Mouse (Mus musculus) urinary bladder, postnatal 14 days (tissue): ENCODE measurements around the gene Pip5k1b.
A peak's percentile ranks its signal among the peaks of the same experiment; 100 is the strongest.

Source experiments
- DNase-seq: peaks from one replicate; pipeline ENCODE4 v3.0.0; 2021; ENCODE audit warnings: low spot score

Pip5k1b gene

GRCm38 (mm10) chr19:24307271-24308221 lies 248.1 kb downstream of the Pip5k1b start:
- no peak for DNase-seq

DNA sequence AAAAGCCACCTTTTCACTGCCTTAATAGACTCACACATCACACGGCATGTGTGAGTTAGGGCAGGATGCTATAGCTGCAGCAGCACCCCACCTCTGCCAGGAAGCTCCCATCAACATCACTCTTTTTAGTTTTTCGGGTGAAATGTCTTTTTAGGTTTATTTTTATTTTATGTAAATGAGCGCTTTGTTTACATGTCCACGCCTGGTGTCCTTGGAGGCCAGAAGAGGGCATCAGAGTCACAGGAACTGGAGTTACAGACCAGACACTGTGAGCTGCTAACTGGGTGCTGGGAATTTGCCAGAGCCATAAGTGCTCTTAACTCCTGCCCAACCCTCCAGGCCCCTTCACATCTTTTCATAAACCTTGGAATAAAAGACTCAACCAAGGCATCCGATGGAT lies 249.3 kb downstream of the Pip5k1b start:
- DNase-seq = no peak

DNA sequence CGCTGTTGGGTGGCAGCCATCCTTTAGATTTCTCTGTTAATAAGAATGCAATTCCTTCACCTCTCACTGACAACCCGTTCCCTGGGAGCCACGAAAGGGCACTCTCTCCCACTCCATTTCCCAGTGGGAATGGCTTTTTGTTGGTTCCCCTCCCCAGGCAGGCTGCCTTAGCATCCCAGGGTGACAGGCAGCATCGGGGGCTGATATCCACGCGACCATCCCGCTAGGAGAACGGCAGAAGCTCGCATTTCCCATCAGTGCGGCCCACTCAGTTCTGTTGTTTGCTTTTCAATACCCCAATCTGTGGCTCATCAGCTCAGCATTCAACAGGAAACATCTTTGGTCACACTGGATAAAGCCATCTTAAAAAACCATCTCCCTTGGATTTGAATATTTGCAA lies 253.5 kb downstream of the Pip5k1b start:
- no peak for DNase-seq

GRCm38 (mm10) chr19:24301768-24302148 lies 253.9 kb downstream of the Pip5k1b start:
- DNase-seq = no peak

- peak; percentile 69 for DNase-seq
Measured at GRCm38 (mm10) chr19:24300994-24301767, 254.5 kb downstream of the Pip5k1b start.

DNA sequence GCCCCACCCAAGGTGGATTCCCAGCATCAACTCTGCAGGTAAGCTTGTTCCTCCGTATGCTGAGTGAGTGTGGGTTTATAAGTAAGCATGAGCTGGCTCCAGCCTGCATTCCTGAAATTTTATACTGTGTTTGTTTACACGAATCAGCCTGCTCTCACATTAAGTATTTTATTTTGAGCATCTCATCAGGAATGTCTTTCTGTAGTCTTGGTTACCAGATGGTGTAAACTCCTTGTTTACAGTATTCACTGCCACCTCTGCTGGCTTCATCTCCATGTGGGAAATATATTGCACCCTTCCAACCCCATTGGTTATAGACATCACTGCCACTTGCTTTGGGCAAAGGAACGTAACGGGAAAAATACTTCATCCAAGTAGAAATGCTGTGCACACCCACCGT lies 262.1 kb downstream of the Pip5k1b start:
- DNase-seq = no peak

GRCm38 (mm10) chr19:24284187-24284586 lies 271.5 kb downstream of the Pip5k1b start:
- DNase-seq = peak; percentile 42

GRCm38 (mm10) chr19:24281288-24281980 lies 274.2 kb downstream of the Pip5k1b start:
- DNase-seq = no peak

- no peak for DNase-seq
Measured at GRCm38 (mm10) chr19:24280601-24281228, 275.0 kb downstream of the Pip5k1b start, which contains the start of gene Fxn. Fxn (minus strand) TSS chr19:24280605.

- peak; percentile 79 for DNase-seq
Measured at GRCm38 (mm10) chr19:24279706-24280600, 275.7 kb downstream of the Pip5k1b start.

DNA sequence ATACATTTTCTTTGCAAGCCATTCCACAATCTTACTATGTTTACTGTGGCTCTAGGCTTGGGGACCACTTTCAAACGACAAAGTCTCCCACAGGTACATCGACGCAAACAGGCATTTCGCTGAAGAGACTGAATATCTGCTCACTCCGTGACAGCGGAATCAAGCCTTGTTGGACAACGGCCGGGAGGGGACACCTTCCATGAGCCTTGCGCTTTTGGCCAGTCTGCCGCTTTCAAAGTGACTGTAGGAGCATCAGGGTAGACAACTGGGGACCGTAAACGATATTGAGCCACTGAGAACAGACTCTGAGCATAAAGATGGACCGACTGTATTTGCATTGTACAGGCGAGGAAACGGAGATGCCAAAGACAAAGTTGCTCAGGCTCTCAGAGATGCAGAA lies 276.8 kb downstream of the Pip5k1b start:
- DNase-seq = no peak

DNA sequence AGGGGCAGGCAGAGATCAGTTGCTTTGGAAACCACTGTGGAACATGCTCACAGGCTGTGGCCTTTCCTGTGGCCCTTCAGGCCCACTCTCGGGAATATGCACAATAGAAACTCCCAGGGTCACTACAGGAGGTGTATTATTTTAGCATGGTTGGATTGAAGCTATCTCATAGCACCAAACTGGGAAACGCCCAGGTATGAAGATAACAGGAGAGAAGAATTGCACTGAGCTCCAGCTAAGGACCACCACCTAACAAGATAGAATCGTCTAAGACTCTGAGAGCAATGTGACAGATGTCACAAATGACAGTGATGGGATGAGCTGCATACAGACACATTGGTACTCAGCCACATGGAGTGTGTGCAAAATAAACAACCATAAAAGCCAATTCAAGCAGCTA lies 281.4 kb downstream of the Pip5k1b start:
- DNase-seq = no peak

DNA sequence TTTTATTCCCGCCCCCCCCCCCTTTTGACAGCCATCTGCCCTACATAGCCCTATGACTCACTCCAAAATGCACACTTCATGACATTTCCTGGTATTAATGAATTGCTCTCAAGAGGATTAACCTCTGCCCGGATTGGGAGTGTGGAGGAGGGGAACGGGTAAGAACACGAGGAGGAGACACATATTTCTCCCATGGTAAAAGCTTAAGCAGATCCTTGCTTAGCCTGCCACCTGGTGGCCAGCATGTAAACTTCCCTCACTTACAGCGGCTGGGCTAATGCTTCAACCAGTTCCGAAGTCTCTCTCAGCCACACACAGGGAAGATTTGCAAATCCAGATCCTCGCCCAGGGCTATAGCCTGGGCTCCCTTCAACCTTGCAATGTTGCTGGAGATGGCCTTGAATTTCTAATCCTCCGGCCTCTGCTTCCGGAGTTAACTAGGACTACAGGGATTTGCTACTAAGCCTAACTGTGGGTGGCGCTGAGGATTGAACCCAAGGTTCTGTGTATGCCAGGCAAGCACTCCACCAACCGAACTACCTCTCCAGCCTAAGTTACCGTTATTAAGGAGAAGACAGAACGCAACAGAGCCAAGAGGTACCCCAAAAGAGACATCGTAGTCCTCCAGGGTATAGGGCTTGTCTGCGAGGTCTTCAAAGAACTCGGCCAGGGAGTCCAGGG lies 283.8 kb downstream of the Pip5k1b start:
- peak; percentile 88 for DNase-seq

- peak; percentile 31 for DNase-seq
Measured at GRCm38 (mm10) chr19:24271326-24271725, 284.3 kb downstream of the Pip5k1b start.

- no peak for DNase-seq
Measured at GRCm38 (mm10) chr19:24268531-24268930, 287.1 kb downstream of the Pip5k1b start.

DNA sequence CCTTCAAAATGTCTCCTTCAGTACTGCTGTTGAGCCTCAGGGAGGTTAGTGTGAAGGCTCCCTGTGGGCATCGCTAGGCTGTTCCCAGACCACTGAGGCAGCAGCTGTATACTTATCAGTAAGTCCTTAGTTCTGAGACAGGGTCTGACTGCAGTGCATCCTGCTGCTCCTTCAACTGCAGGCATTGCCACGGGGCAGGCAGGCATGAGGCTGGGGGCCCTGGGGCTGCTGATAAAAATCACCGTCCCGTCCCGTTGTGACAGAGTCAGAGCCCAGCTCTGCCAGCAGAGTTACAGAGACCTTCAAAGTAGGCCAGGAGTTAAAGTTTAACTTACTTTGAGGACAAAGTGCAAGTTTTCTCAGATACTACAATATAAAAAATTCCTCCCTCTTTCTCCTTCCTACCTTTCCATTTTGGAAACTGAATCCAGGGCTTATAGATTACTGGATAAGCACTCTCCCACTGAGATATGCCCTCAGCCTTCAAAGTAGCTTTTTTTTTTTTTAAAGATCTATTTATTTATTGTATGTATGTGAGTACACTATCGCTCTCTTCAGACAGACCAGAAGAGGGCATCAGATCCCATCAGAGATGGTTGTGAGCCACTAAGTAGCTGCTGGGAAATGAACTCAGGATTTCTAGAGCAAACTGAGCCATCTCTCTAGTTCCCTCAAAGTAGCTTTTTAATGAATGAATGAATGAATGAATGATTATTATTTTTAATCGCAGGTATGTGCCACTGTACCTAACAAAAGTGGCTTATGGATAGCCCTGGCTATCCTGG lies 289.4 kb downstream of the Pip5k1b start:
- peak; percentile 26 for DNase-seq

- DNase-seq = peak; percentile 89
Measured at GRCm38 (mm10) chr19:24264991-24265390, 290.7 kb downstream of the Pip5k1b start.

- no peak for DNase-seq
Measured at GRCm38 (mm10) chr19:24262736-24263135, 292.9 kb downstream of the Pip5k1b start.
